Mouse (Mus musculus): ENCODE measurements around the gene Mast3.

Mast3 gene

GRCm38 (mm10) chr8:70786291-70787050 lies 18.4 kb downstream of the Mast3 start:
- CTCF ChIA-PET: interaction anchor here (1.4 kb wide), 1 partner anchor 17 kb away, joined by 3 read pairs; no protein-coding TSS in a partner anchor

GRCm38 (mm10) chr8:70780093-70780492 lies 24.8 kb downstream of the Mast3 start:
- CTCF ChIA-PET: no interaction called here

GRCm38 (mm10) chr8:70776496-70777444 lies 28.1 kb downstream of the Mast3 start, which contains the start of gene Pik3r2:
Pik3r2 (minus strand) TSS chr8:70776713.
- CTCF ChIA-PET: interaction anchor here (1.4 kb wide), 2 partner anchors 14 to 18 kb away, joined by 3 to 5 read pairs; no protein-coding TSS in a partner anchor

- CTCF ChIA-PET: no interaction called here
Measured at GRCm38 (mm10) chr8:70775851-70776495, 28.9 kb downstream of the Mast3 start.

GRCm38 (mm10) chr8:70775227-70775626 lies 29.6 kb downstream of the Mast3 start:
- CTCF ChIA-PET: no interaction called here

- CTCF ChIA-PET: interaction anchor here (1.0 kb wide), 1 partner anchor 18 kb away, joined by 3 read pairs; no protein-coding TSS in a partner anchor
Measured at GRCm38 (mm10) chr8:70774740-70775139, 30.1 kb downstream of the Mast3 start.

- CTCF ChIA-PET: interaction anchor here (1.0 kb wide), 1 partner anchor 19 kb away, joined by 3 read pairs; no protein-coding TSS in a partner anchor
Measured at GRCm38 (mm10) chr8:70773833-70774232, 31.0 kb downstream of the Mast3 start.

GRCm38 (mm10) chr8:70773410-70773809 lies 31.4 kb downstream of the Mast3 start:
- CTCF ChIA-PET: no interaction called here

GRCm38 (mm10) chr8:70772890-70773289 lies 32.0 kb downstream of the Mast3 start:
- CTCF ChIA-PET: interaction anchor here (2.0 kb wide), 1 partner anchor 10 kb away, joined by 6 read pairs; no protein-coding TSS in a partner anchor

GRCm38 (mm10) chr8:70772075-70772474 lies 32.8 kb downstream of the Mast3 start:
- CTCF ChIA-PET: interaction anchor here (0.6 to 2.0 kb wide), 2 partner anchors 9 to 13 kb away, joined by 6 read pairs; no protein-coding TSS in a partner anchor

GRCm38 (mm10) chr8:70771217-70771616 lies 33.6 kb downstream of the Mast3 start:
- CTCF ChIA-PET: interaction anchor here (2.0 kb wide), 1 partner anchor 8 kb away, joined by 6 read pairs; no protein-coding TSS in a partner anchor

- CTCF ChIA-PET: interaction anchor here (0.6 kb wide), 1 partner anchor 903 kb away, joined by 6 read pairs; no protein-coding TSS in a partner anchor
Measured at GRCm38 (mm10) chr8:70770748-70771147, 34.1 kb downstream of the Mast3 start.

GRCm38 (mm10) chr8:70769858-70770257 lies 35.0 kb downstream of the Mast3 start:
- CTCF ChIA-PET: interaction anchor here (0.6 kb wide), 1 partner anchor 902 kb away, joined by 6 read pairs; no protein-coding TSS in a partner anchor

- CTCF ChIA-PET: no interaction called here
Measured at GRCm38 (mm10) chr8:70769359-70769758, 35.5 kb downstream of the Mast3 start.

- CTCF ChIA-PET: interaction anchor here (0.5 kb wide), 1 partner anchor 72 kb away, joined by 3 read pairs; no protein-coding TSS in a partner anchor
Measured at GRCm38 (mm10) chr8:70768956-70769355, 35.9 kb downstream of the Mast3 start.

- CTCF ChIA-PET: interaction anchor here (0.5 to 0.7 kb wide), 2 partner anchors 72 to 95 kb away, joined by 3 read pairs; partner anchors contain the start of gene Lsm4
Measured at GRCm38 (mm10) chr8:70768231-70768776, 36.5 kb downstream of the Mast3 start.

- CTCF ChIA-PET: interaction anchor here (0.7 to 1.2 kb wide), 3 partner anchors 8 to 95 kb away, joined by 3 read pairs; partner anchors contain the start of gene Lsm4
Measured at GRCm38 (mm10) chr8:70767503-70767902, 37.4 kb downstream of the Mast3 start.

- CTCF ChIA-PET: interaction anchor here (1.2 kb wide), 1 partner anchor 36 kb away, joined by 3 read pairs; no protein-coding TSS in a partner anchor
Measured at GRCm38 (mm10) chr8:70766571-70767440, 38.0 kb downstream of the Mast3 start.

- CTCF ChIA-PET: interaction anchor here (1.2 kb wide), 1 partner anchor 36 kb away, joined by 3 read pairs; no protein-coding TSS in a partner anchor
Measured at GRCm38 (mm10) chr8:70765838-70766570, 38.9 kb downstream of the Mast3 start.
